In genomic region chr4:41497579-41497978, GRCm38 (mm10) we compare ENCODE assay signal across 8 mouse cellular contexts. TPM values are rescaled to one million over a fixed set of nuclear protein-coding genes. Genes with fewer than 3 reads are reported as not detected.
DNase-seq lines count a peak whose midpoint lies in the region; ATAC-seq and TF ChIP-seq lines count a peak whose summit lies in the region.

No protein-coding gene starts in this region.

- peak; percentile 50 for DNase-seq in kidney, postnatal 0 days (ENCODE audit: low spot score)
- no peak for DNase-seq in kidney, adult 8-10 months
- peak; percentile 49 for DNase-seq in heart, postnatal 4 days
- peak; percentile 52 for DNase-seq in liver, postnatal 0 days
- peak; percentile 18 to 66 for DNase-seq in thymus, postnatal 10 days (ENCODE audit: low spot score in 2 of 2)
- no peak for DNase-seq in frontal cortex, postnatal 14 days (ENCODE audit: low spot score in 2 of 2)

- H3K4me3 ChIP-seq in kidney, postnatal 0 days (replicated peaks; ENCODE audit: low read depth, low read length): peak overlapping the region; percentile 17
- no peak overlapping the region for H3K4me3 ChIP-seq in cortical plate, adult 2 months (ENCODE audit: insufficient read depth, low read length)
- peak overlapping the region; percentile 22; the same call in 1 of the 2 replicates for H3K4me3 ChIP-seq in liver, postnatal 0 days (ENCODE audit: low read depth, low read length)

- 12% methylated on average over 34 of the region's 34 CpGs for WGBS in kidney, postnatal 0 days
- 6% methylated on average over 34 of the region's 34 CpGs for WGBS in liver, postnatal 0 days (ENCODE audit: insufficient replicate concordance)

- H3K36me3 ChIP-seq in kidney, postnatal 0 days (ENCODE audit: insufficient read depth, low read length): no peaks in the 10 kb centered on the region
- H3K36me3 ChIP-seq in liver, postnatal 0 days (replicated peaks; ENCODE audit: insufficient read depth, low read length): no peaks in the 10 kb centered on the region

- no peak overlapping the region for H3K27ac ChIP-seq in kidney, postnatal 0 days
- no peak overlapping the region for H3K27ac ChIP-seq in cortical plate, adult 2 months (ENCODE audit: insufficient read depth, low read length)
- H3K27ac ChIP-seq in liver, postnatal 0 days (ENCODE audit: low read depth): no peak overlapping the region

- peak overlapping the region; percentile 46 for H3K4me2 ChIP-seq in kidney, postnatal 0 days (ENCODE audit: low read length)
- peak overlapping the region; percentile 42; the same call in 1 of the 2 replicates for H3K4me2 ChIP-seq in liver, postnatal 0 days (ENCODE audit: low read depth, low read length)

- TF ChIP-seq POLR2A in cortical plate, adult 2 months (IDR thresholded peaks at IDR 0.05; ENCODE audit: extremely low read depth, insufficient read depth, low read length): no peak

- TF ChIP-seq CTCF in kidney, postnatal 0 days (IDR thresholded peaks at IDR 0.05; ENCODE audit: low read depth): peak; percentile 63
- 0 out of 2 replicates have a peak, but pooled peaks have one; percentile 2 for TF ChIP-seq CTCF in cortical plate, adult 2 months (IDR thresholded peaks at IDR 0.05; ENCODE audit: extremely low read depth, insufficient read depth, low read length)
- TF ChIP-seq CTCF in liver, postnatal 0 days (IDR thresholded peaks at IDR 0.05; ENCODE audit: low read depth): peak; percentile 50

- H3K4me1 ChIP-seq in kidney, postnatal 0 days (replicated peaks; ENCODE audit: insufficient read depth, low read length): peaks cover 16% of the 10 kb centered on the region
- H3K4me1 ChIP-seq in cortical plate, adult 2 months (ENCODE audit: control insufficient read depth, insufficient read depth, low read length): no peaks in the 10 kb centered on the region
- peaks cover 36% of the 10 kb centered on the region for H3K4me1 ChIP-seq in liver, postnatal 0 days (ENCODE audit: insufficient read depth)

- no peak for TF ChIP-seq EP300 in liver, postnatal 0 days (IDR thresholded peaks at IDR 0.05; ENCODE audit: low read depth)

- peaks cover 30% of the 10 kb centered on the region for H3K27me3 ChIP-seq in kidney, postnatal 0 days (ENCODE audit: insufficient read depth, low read length)
- H3K27me3 ChIP-seq in liver, postnatal 0 days (ENCODE audit: insufficient read depth, low read length): peaks cover 56% of the 10 kb centered on the region

- H3K9ac ChIP-seq in kidney, postnatal 0 days (ENCODE audit: low read depth, low read length): no peak overlapping the region
- no peak overlapping the region for H3K9ac ChIP-seq in liver, postnatal 0 days (replicated peaks)

- H3K9me3 ChIP-seq in kidney, postnatal 0 days (replicated peaks; ENCODE audit: low read length): no peaks in the 10 kb centered on the region
- no peaks in the 10 kb centered on the region for H3K9me3 ChIP-seq in liver, postnatal 0 days (ENCODE audit: low read length)

- ATAC-seq in kidney, postnatal 0 days (replicated peaks; ENCODE audit: low FRiP score, low read depth): no peak
- ATAC-seq in liver, postnatal 0 days: no peak
- no peak for ATAC-seq in frontal cortex, adult (ENCODE audit: low TSS enrichment)

RNA-seq across cellular contexts. Expression of gene AI464131, which starts 5.3 kb away (rescaled TPM):
- polyA plus RNA-seq in kidney, postnatal 0 days (2015; fragmentation: Nextera tagmentation; extraction: Ambion mirVana): 5.3 and 6.1 TPM in 2 replicates
- polyA plus RNA-seq in cortical plate, adult 2 months (2012; rRNA removed): 24.2 and 24.8 TPM in 2 replicates
- total RNA-seq in heart, postnatal 4 days (2021): 10 to 100 TPM in 1 of 2 experiments, 1 to 10 TPM in 1; 9.2 to 10.7 TPM
- polyA plus RNA-seq in liver, postnatal 0 days (2015; fragmentation: Nextera tagmentation; extraction: Ambion mirVana): 1.8 and 2.0 TPM in 2 replicates

RNA-seq across cellular contexts. Expression of gene 1110017D15Rik, which starts 19.6 kb away (rescaled TPM):
- polyA plus RNA-seq in kidney, postnatal 0 days (2015; fragmentation: Nextera tagmentation; extraction: Ambion mirVana): 0.43 and 0.68 TPM in 2 replicates
- 4.6 and 4.9 TPM in 2 replicates for polyA plus RNA-seq in cortical plate, adult 2 months (2012; rRNA removed)
- not detected for total RNA-seq in heart, postnatal 4 days (2021)
- polyA plus RNA-seq in liver, postnatal 0 days (2015; fragmentation: Nextera tagmentation; extraction: Ambion mirVana): not detected in 2 replicates

RNA-seq across cellular contexts. Expression of gene Nudt2, which starts 32.6 kb away (rescaled TPM):
- polyA plus RNA-seq in kidney, postnatal 0 days (2015; fragmentation: Nextera tagmentation; extraction: Ambion mirVana): 57.2 and 61.7 TPM in 2 replicates
- 43.4 and 46.5 TPM in 2 replicates for polyA plus RNA-seq in cortical plate, adult 2 months (2012; rRNA removed)
- total RNA-seq in heart, postnatal 4 days (2021): 10 to 100 TPM; 26.9 to 27.0 TPM
- 13.6 and 14.4 TPM in 2 replicates for polyA plus RNA-seq in liver, postnatal 0 days (2015; fragmentation: Nextera tagmentation; extraction: Ambion mirVana)

RNA-seq across cellular contexts. Expression of gene Kif24, which starts 32.9 kb away (rescaled TPM):
- polyA plus RNA-seq in kidney, postnatal 0 days (2015; fragmentation: Nextera tagmentation; extraction: Ambion mirVana): 2.0 and 2.4 TPM in 2 replicates
- 0.56 and 0.61 TPM in 2 replicates for polyA plus RNA-seq in cortical plate, adult 2 months (2012; rRNA removed)
- 1 to 10 TPM; 4.4 to 4.6 TPM for total RNA-seq in heart, postnatal 4 days (2021)
- 2.4 and 2.5 TPM in 2 replicates for polyA plus RNA-seq in liver, postnatal 0 days (2015; fragmentation: Nextera tagmentation; extraction: Ambion mirVana)

Comparison
In these comparisons a context has a peak if more than half of its experiments do, and no peak if none do; other contexts are left out.
1. DNase-seq: peak in kidney, postnatal 0 days (single experiment), heart, postnatal 4 days (single experiment), liver, postnatal 0 days (single experiment) and thymus, postnatal 10 days (2 of 2); none in kidney, adult 8-10 months (0 of 2) and frontal cortex, postnatal 14 days (0 of 2).
2. CTCF ChIP-seq: peak in every context shown above with its lines; median percentile 63 in kidney, postnatal 0 days; 50 in liver, postnatal 0 days; 2 in cortical plate, adult 2 months.